Mouse (Mus musculus) v-Abl transformed pro-B cells (cell line): Measurements from ENCODE around the gene Arhgef40.

Source experiments
- in situ Hi-C, 2 experiments: fragments of 400-800 bp; cut with MboI; formaldehyde crosslinking; loops; one replicate each; pipeline ENCODE4 v1.15.1; 2025; ENCODE audit not compliant: unreplicated experiment in 2 of 2

The Arhgef40 gene

DNA sequence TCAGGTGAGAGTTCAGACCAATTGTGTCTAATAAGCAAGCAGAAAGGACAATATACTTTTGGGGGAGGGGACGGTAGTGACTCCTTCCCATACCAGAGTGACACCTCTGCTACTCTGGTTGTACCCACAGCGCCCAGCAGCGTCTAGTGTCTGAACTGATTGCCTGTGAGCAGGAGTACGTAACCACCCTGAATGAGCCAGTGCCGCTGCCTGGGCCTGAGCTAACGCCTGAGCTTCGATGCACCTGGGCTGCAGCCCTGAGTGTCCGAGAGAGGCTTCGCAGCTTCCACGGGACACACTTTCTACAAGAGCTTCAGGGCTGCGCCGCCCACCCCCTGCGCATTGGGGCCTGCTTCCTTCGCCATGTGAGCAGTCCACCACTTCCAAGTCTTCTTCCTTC is 13.0 kb downstream of the Arhgef40 start:
- in situ Hi-C loops, result no loop called here

GRCm38 (mm10) chr14:52003981-52004495 is 19.5 kb downstream of the Arhgef40 start:
- in situ Hi-C loops, result loop anchor here (25.0 kb wide), 3 partner anchors 242 to 917 kb away; partner anchors contain the start of genes Ang (in 1 of the 2), Ang4 (in 1 of the 2), Eddm3b (in 1 of the 2) and Rnase4 (in 1 of the 2)

DNA sequence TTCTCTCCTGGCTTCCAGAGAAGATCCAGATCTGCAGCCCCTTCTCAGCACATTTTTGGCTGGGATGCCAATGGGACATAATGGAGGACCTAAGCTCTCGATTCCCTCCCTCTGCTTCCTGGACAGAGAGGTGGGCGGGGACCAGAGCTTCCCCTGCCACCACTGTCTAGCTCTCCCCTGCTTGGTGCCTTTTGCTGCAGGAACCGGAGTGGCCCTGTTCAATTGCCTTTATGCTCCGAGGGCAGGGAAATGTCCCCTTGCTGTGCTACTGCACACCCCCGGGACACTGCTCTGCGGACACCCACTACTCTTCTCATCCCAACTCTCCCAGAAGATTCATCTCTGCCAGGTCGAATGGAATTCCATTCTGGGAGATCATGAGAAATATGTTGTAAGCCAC is 20.6 kb downstream of the Arhgef40 start:
- in situ Hi-C loops, result loop anchor here (25.0 kb wide), 3 partner anchors 243 to 918 kb away; partner anchors contain the start of genes Ang (in 1 of the 2), Ang4 (in 1 of the 2), Eddm3b (in 1 of the 2) and Rnase4 (in 1 of the 2)

- in situ Hi-C loops, result loop anchor here (25.0 kb wide), 3 partner anchors 243 to 918 kb away; partner anchors contain the start of genes Ang (in 1 of the 2), Ang4 (in 1 of the 2), Eddm3b (in 1 of the 2) and Rnase4 (in 1 of the 2)
Observed at GRCm38 (mm10) chr14:52005616-52006015, 21.1 kb downstream of the Arhgef40 start.

DNA sequence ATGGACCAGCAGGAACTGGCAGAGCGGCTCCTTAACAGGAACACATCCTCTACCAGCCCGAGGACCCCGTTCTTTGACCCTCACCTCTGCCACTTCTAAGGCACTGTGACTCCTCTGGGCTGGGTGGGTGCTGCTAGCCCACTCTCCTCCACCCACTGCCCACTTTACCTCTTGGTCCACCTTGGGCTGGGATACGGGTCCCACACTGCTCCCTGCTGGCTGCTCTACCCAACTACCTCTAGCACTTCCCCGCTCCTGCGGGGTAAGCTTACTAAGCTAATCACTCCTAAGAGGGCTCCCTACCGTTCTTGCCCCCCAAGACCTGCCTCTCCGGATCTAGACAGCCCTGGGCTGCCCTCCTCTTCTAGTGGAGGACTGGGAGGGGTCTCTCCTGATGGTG is 21.7 kb downstream of the Arhgef40 start:
- in situ Hi-C loops, result loop anchor here (25.0 kb wide), 3 partner anchors 244 to 919 kb away; partner anchors contain the start of genes Ang (in 1 of the 2), Ang4 (in 1 of the 2), Eddm3b (in 1 of the 2) and Rnase4 (in 1 of the 2)

DNA sequence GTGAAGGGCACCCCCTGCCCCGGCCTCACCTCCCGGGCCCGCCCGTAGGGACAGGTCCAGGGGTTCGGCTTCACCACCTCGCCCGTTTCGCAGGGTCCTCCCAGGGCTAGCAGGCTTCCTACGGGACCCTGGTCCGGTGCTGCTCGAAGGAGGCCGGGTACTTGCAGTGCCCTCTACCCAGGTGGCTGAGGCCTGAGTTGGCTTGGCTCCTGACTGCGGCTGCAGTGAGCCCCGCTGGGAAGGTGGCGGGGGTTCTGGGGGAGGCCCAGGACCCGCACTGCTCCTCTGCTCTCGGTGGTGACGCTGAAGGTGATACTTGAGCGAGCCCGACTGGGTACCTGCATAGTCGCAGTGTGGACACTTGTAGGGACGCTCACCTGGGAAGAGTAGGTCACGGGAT is 22.3 kb downstream of the Arhgef40 start:
- in situ Hi-C loops, result loop anchor here (25.0 kb wide), 3 partner anchors 244 to 919 kb away; partner anchors contain the start of genes Ang (in 1 of the 2), Ang4 (in 1 of the 2), Eddm3b (in 1 of the 2) and Rnase4 (in 1 of the 2)

- in situ Hi-C loops, result loop anchor here (25.0 kb wide), 3 partner anchors 246 to 921 kb away; partner anchors contain the start of genes Ang (in 1 of the 2), Ang4 (in 1 of the 2), Eddm3b (in 1 of the 2) and Rnase4 (in 1 of the 2)
Observed at GRCm38 (mm10) chr14:52008321-52009203, 24.0 kb downstream of the Arhgef40 start.

GRCm38 (mm10) chr14:52009361-52009760 is 24.8 kb downstream of the Arhgef40 start:
- in situ Hi-C loops, result loop anchor here (25.0 kb wide), 3 partner anchors 247 to 922 kb away; partner anchors contain the start of genes Ang (in 1 of the 2), Ang4 (in 1 of the 2), Eddm3b (in 1 of the 2) and Rnase4 (in 1 of the 2)

- in situ Hi-C loops, result loop anchor here (10.0 to 25.0 kb wide), 4 partner anchors 95 to 923 kb away; partner anchors contain the start of genes Ang (in 1 of the 2), Ang4 (in 1 of the 2), Eddm3b (in 1 of the 2) and Hnrnpc (in 1 of the 2)
Observed at GRCm38 (mm10) chr14:52009841-52010240, 25.3 kb downstream of the Arhgef40 start.

DNA sequence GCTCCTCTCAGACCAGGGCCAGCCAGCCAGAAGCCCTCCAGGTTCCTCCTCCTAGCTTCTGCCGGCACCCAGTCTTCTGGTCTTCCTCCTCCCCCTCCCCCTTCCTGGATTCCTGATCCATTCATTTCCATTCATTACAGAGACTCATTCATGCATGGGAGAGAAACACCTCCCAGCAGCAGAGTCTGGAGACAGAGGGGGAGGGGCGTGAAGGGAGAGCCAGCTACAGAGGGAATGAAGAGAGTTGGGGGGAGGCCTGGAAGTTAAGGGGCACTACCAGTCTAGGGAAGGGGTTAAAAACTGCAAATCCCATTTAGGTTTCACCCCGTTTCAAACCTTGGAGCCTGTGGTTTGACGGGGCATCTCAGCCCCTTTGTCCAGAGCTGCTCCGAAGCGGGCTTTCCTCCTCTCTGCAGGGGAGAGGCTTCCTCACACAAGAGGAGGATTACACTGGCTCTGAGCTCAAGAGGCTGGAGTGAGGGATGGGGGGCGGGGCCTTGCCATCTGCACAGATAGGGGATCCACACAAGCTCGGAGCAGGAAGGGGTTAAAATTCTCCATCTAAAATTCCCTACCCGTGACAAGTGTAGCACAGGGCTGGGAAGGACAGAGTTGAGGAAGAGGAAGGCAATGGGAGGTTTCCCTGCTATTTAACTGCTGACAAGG is 26.1 kb downstream of the Arhgef40 start:
- in situ Hi-C loops, result loop anchor here (10.0 to 25.0 kb wide), 4 partner anchors 94 to 923 kb away; partner anchors contain the start of genes Ang (in 1 of the 2), Ang4 (in 1 of the 2), Eddm3b (in 1 of the 2) and Hnrnpc (in 1 of the 2)

DNA sequence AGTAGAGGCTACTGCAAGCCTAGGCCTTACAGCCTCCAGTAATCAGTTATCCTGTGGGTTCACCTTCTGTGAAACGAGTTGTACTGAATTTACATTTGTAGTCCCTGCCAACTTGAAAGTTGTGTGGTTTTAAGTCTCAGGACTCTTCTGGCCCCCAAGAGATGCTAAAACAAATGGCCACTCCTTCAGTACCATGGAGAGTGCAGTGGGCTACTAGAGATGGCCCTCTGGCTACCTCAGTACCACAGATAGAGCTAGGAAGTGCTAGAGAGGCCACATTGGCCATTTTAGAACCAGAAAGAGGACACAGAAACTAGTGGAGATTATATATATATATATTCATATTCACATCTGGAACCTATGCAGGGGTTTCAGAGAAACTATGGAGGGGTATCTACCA is 27.2 kb downstream of the Arhgef40 start:
- in situ Hi-C loops, result loop anchor here (10.0 to 25.0 kb wide), 4 partner anchors 93 to 924 kb away; partner anchors contain the start of genes Ang (in 1 of the 2), Ang4 (in 1 of the 2), Eddm3b (in 1 of the 2) and Hnrnpc (in 1 of the 2)

GRCm38 (mm10) chr14:52012085-52012484 is 27.6 kb downstream of the Arhgef40 start:
- in situ Hi-C loops, result loop anchor here (10.0 to 25.0 kb wide), 4 partner anchors 93 to 925 kb away; partner anchors contain the start of genes Ang (in 1 of the 2), Ang4 (in 1 of the 2), Eddm3b (in 1 of the 2) and Hnrnpc (in 1 of the 2)

GRCm38 (mm10) chr14:52012553-52012952 is 28.0 kb downstream of the Arhgef40 start:
- in situ Hi-C loops, result loop anchor here (10.0 to 25.0 kb wide), 4 partner anchors 92 to 925 kb away; partner anchors contain the start of genes Ang (in 1 of the 2), Ang4 (in 1 of the 2), Eddm3b (in 1 of the 2) and Hnrnpc (in 1 of the 2)

GRCm38 (mm10) chr14:52013021-52013610 is 28.6 kb downstream of the Arhgef40 start:
- in situ Hi-C loops, result loop anchor here (10.0 to 25.0 kb wide), 4 partner anchors 92 to 926 kb away; partner anchors contain the start of genes Ang (in 1 of the 2), Ang4 (in 1 of the 2), Eddm3b (in 1 of the 2) and Hnrnpc (in 1 of the 2)

- in situ Hi-C loops, result loop anchor here (10.0 to 25.0 kb wide), 4 partner anchors 91 to 926 kb away; partner anchors contain the start of genes Ang (in 1 of the 2), Ang4 (in 1 of the 2), Eddm3b (in 1 of the 2) and Hnrnpc (in 1 of the 2)
Observed at GRCm38 (mm10) chr14:52013771-52014219, 29.3 kb downstream of the Arhgef40 start.

- in situ Hi-C loops, result loop anchor here (10.0 to 25.0 kb wide), 4 partner anchors 90 to 927 kb away; partner anchors contain the start of genes Ang (in 1 of the 2), Ang4 (in 1 of the 2), Eddm3b (in 1 of the 2) and Hnrnpc (in 1 of the 2)
Observed at GRCm38 (mm10) chr14:52014271-52014760, 29.8 kb downstream of the Arhgef40 start.

GRCm38 (mm10) chr14:52014761-52015311 is 30.3 kb downstream of the Arhgef40 start:
- in situ Hi-C loops, result loop anchor here (10.0 to 25.0 kb wide), 4 partner anchors 90 to 928 kb away; partner anchors contain the start of genes Ang (in 1 of the 2), Ang4 (in 1 of the 2), Eddm3b (in 1 of the 2) and Hnrnpc (in 1 of the 2)
